Mouse (Mus musculus) midbrain, embryonic 16.5 days (tissue): ENCODE data around the gene Klk10. TPM values are rescaled to one million over a fixed set of nuclear protein-coding genes. Genes with fewer than 3 reads are reported as not detected.
A peak's percentile ranks its signal among the peaks of the same experiment; 100 is the strongest.

Source experiments
- ATAC-seq: fragments of 200-750 bp; cut with Nextera tagmentation; 2 replicates; pipeline ENCODE4 v1.8.0; 2017; ENCODE audit warnings: moderate TSS enrichment
- H3K27ac ChIP-seq: fragments of 300-500 bp; sonication (generic); 2 replicates; pipeline ENCODE4 v1.5.1; 2014; ENCODE audit warnings: mild to moderate bottlenecking, low read length, mixed read lengths
- H3K27me3 ChIP-seq: fragments of 300-500 bp; sonication (generic); 2 replicates; pipeline ENCODE4 v1.6.1; 2014; ENCODE audit warnings: low read depth, low read length, mixed read lengths; ENCODE audit not compliant: control insufficient read depth, insufficient read depth
- H3K36me3 ChIP-seq: fragments of 300-500 bp; sonication (generic); 2 replicates; pipeline ENCODE4 v1.6.1; 2014; ENCODE audit warnings: mild to moderate bottlenecking, low read length, moderate library complexity, mixed read lengths; ENCODE audit not compliant: control insufficient read depth, insufficient read depth
- H3K4me1 ChIP-seq: fragments of 300-500 bp; sonication (generic); 2 replicates; pipeline ENCODE4 v1.6.1; 2014; ENCODE audit warnings: mild to moderate bottlenecking, low read length, mixed read lengths; ENCODE audit not compliant: control insufficient read depth, insufficient read depth
- H3K4me2 ChIP-seq: fragments of 300-500 bp; sonication (generic); 2 replicates; pipeline ENCODE4 v1.6.1; 2014; ENCODE audit warnings: mild to moderate bottlenecking, low read length, mixed read lengths
- H3K4me3 ChIP-seq: fragments of 300-500 bp; sonication (generic); 2 replicates; pipeline ENCODE4 v1.5.1; 2014; ENCODE audit warnings: low read depth, mild to moderate bottlenecking, low read length, moderate library complexity, mixed read lengths
- H3K9ac ChIP-seq: fragments of 300-500 bp; sonication (generic); 2 replicates; pipeline ENCODE4 v1.6.1; 2014; ENCODE audit warnings: low read depth, low read length, mixed read lengths
- H3K9me3 ChIP-seq: fragments of 300-500 bp; sonication (generic); replicated peaks from 2 replicates; pipeline ENCODE4 v1.6.1; 2014; ENCODE audit warnings: mild to moderate bottlenecking, low read length, mixed read lengths; ENCODE audit not compliant: control insufficient read depth, poor library complexity, severe bottlenecking
- WGBS: fragments of 180-500 bp; shearing (Covaris S2); extraction: QIAGEN DNeasy Blood & Tissue Kit; methylation state at CpG from one replicate; pipeline ENCODE4 v1.1.7; 2014; 5-methylcytosine and 5-hydroxymethylcytosine counted together
- polyA plus RNA-seq: library from polyadenylated mRNA; unstranded; fragments of >200 nt; fragmentation: Nextera tagmentation; extraction: Ambion mirVana; gene quantifications from 2 replicates; pipeline ENCODE4 v1.2.1, GENCODE M21; 2015

The Klk10 gene
- polyA plus RNA-seq: 0.13 and 0.25 TPM in 2 replicates

DNA sequence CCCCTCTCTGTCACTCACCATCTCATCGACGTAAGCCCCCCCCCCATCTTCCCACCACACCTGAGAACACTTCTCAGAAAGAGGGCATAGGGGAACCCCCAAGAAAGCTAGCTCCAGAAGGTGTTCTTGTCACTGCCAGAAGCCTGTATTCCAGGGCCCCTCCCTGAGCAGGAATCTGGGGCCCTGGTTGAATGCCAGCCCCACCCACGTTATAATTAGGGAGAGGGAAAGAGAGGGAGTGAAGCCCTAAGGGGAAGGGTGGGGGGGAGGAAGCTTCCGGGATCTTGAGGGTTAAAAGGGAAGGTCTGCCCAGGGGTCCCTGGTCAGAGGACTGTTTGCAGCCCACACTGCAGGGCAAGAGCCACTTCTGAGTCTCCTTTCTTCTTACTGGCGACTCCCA lies at the start of gene Klk10:
Gene Klk10, plus strand, starts transcription at position 290 of the 400 bp plus-strand sequence.
- H3K27me3 ChIP-seq: peaks cover 6% of the 10 kb centered on the region
- H3K4me2 ChIP-seq: no peak within 1 kb of the TSS
- no peak for ATAC-seq
- no peaks in the 10 kb centered on the region for H3K36me3 ChIP-seq
- 63% methylated on average over 5 of the region's 5 CpGs for WGBS
- H3K9ac ChIP-seq: no peak within 1 kb of the TSS
- H3K4me1 ChIP-seq: peaks cover 6% of the 10 kb centered on the region
- no peak within 1 kb of the TSS for H3K27ac ChIP-seq
- no peak within 1 kb of the TSS for H3K4me3 ChIP-seq
- no peaks in the 10 kb centered on the region for H3K9me3 ChIP-seq

DNA sequence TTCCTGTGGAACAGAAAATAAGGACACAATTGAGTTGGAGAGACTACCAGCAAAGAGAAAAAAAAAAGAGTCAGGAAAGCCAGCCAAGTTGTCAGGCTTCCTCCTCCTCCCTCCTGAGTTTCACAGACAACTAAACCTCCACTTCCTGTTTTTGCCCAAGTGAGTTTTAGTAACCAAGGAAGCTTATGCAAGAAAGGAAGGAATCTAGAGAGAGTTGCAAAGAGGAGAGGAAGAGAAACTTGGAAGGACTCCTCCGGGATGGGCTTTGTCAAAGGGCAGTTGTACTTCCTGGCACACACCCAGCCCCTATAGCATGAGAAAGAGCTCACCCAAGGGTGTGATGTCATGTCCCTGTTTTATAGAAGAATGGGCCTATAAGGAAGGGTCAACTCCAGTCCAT lies 33.0 kb upstream of the Klk10 start:
- ATAC-seq: no peak
- Histone ChIP-seq H3K27me3 (no peaks in the 10 kb centered on the region), H3K4me1 (no peaks in the 10 kb centered on the region), H3K4me2 (no peak overlapping the region), H3K9me3 (no peaks in the 10 kb centered on the region), H3K27ac (no peak overlapping the region), H3K4me3 (no peak overlapping the region), H3K36me3 (no peaks in the 10 kb centered on the region), H3K9ac (no peak overlapping the region)
- 48% methylated on average over 1 of the region's 1 CpGs for WGBS

- H3K27ac ChIP-seq: no peak overlapping the region
- ATAC-seq: no peak
- H3K4me2 ChIP-seq: no peak overlapping the region
- H3K27me3 ChIP-seq: no peaks in the 10 kb centered on the region
- WGBS: 75% methylated on average over 2 of the region's 2 CpGs
- H3K4me1 ChIP-seq: no peaks in the 10 kb centered on the region
- no peak overlapping the region for H3K4me3 ChIP-seq
- H3K36me3 ChIP-seq: no peaks in the 10 kb centered on the region
- H3K9me3 ChIP-seq: no peaks in the 10 kb centered on the region
- H3K9ac ChIP-seq: no peak overlapping the region
Observed at GRCm38 (mm10) chr7:43752806-43753205, 28.0 kb upstream of the Klk10 start.

DNA sequence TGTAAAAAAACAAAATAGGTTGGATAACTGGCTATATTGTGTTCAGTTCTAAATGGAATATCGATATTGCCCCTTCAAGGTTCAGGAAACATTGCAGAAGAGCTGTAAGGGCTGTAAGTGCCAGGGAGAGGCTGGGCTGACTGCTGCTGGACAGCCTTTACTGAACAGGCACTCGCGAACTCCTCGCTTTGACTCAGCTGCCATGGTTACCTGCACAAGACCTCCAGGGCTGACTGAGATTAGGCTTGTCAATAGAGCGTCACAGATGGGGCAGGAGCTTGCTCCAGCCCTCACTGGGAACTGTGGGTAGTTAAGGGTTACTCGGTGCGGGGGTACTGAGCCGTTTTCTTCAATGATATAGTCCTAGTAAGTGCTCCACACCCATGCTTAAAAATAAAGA lies 14.4 kb upstream of the Klk10 start:
- H3K4me1 ChIP-seq: no peaks in the 10 kb centered on the region
- WGBS: 24% methylated on average over 8 of the region's 8 CpGs
- H3K4me2 ChIP-seq: no peak overlapping the region
- H3K36me3 ChIP-seq: no peaks in the 10 kb centered on the region
- no peak overlapping the region for H3K27ac ChIP-seq
- ATAC-seq: peak; percentile 85
- no peaks in the 10 kb centered on the region for H3K9me3 ChIP-seq
- H3K9ac ChIP-seq: no peak overlapping the region
- no peak overlapping the region for H3K4me3 ChIP-seq
- no peaks in the 10 kb centered on the region for H3K27me3 ChIP-seq

DNA sequence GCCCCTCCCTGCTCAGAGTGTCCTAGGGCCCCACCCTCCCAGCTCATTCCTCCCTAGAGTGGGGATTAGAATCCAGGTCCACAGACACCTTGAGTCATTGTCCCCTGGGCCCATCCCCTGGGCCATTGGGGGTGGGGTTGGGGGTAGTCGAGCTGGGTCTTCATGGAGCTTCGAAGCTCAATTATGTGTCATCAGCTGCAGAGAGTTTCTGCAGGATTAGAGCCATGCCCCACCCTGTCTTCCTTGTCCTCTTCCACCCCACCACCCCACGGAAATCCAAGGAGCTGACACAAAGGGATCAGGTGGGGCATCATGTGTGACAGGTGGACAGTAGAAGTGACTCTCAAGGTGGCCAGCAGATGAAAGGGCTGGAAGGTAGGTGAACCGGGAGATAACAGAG lies 12.2 kb upstream of the Klk10 start, which contains the start of gene Klk12:
Gene Klk12, plus strand, starts transcription at position 301 of the 400 bp plus-strand sequence.
- Histone ChIP-seq H3K4me1 (no peaks in the 10 kb centered on the region), H3K9me3 (no peaks in the 10 kb centered on the region), H3K9ac (no peak within 1 kb of the TSS), H3K4me2 (no peak within 1 kb of the TSS), H3K27ac (no peak within 1 kb of the TSS), H3K36me3 (no peaks in the 10 kb centered on the region), H3K27me3 (no peaks in the 10 kb centered on the region), H3K4me3 (no peak within 1 kb of the TSS)
- no peak for ATAC-seq
- WGBS: 72% methylated on average over 4 of the region's 4 CpGs

- H3K4me3 ChIP-seq: no peak overlapping the region
- no peak overlapping the region for H3K27ac ChIP-seq
- 96% methylated on average over 8 of the region's 8 CpGs for WGBS
- H3K4me2 ChIP-seq: no peak overlapping the region
- H3K27me3 ChIP-seq: no peaks in the 10 kb centered on the region
- H3K36me3 ChIP-seq: no peaks in the 10 kb centered on the region
- H3K9me3 ChIP-seq: no peaks in the 10 kb centered on the region
- no peak overlapping the region for H3K9ac ChIP-seq
- ATAC-seq: no peak
- no peaks in the 10 kb centered on the region for H3K4me1 ChIP-seq
Observed at GRCm38 (mm10) chr7:43769636-43770035, 11.2 kb upstream of the Klk10 start.

DNA sequence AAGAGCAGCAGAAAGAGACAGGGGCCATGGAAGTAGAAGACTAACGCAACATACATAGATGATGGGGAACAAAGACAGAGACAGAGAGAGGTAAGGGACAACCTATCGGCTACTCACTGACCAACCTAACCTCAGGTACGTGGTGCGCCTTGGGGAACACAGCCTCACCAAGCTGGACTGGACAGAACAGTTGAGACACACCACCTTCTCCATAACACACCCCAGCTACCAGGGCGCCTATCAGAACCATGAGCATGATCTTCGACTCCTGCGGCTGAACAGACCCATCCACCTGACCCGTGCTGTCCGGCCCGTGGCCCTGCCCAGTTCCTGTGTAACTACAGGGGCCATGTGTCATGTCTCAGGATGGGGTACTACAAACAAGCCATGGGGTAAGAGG lies 10.1 kb upstream of the Klk10 start:
- Histone ChIP-seq H3K9me3 (no peaks in the 10 kb centered on the region), H3K27ac (no peak overlapping the region), H3K4me3 (no peak overlapping the region), H3K4me2 (no peak overlapping the region), H3K27me3 (no peaks in the 10 kb centered on the region), H3K9ac (no peak overlapping the region), H3K36me3 (no peaks in the 10 kb centered on the region), H3K4me1 (no peaks in the 10 kb centered on the region)
- WGBS: 92% methylated on average over 10 of the region's 10 CpGs
- ATAC-seq: no peak

GRCm38 (mm10) chr7:43771916-43772315 lies 8.9 kb upstream of the Klk10 start:
- H3K4me2 ChIP-seq: no peak overlapping the region
- ATAC-seq: no peak
- H3K27me3 ChIP-seq: no peaks in the 10 kb centered on the region
- H3K27ac ChIP-seq: no peak overlapping the region
- H3K4me3 ChIP-seq: no peak overlapping the region
- no peak overlapping the region for H3K9ac ChIP-seq
- H3K4me1 ChIP-seq: no peaks in the 10 kb centered on the region
- H3K9me3 ChIP-seq: no peaks in the 10 kb centered on the region
- H3K36me3 ChIP-seq: no peaks in the 10 kb centered on the region
- 97% methylated on average over 6 of the region's 6 CpGs for WGBS

DNA sequence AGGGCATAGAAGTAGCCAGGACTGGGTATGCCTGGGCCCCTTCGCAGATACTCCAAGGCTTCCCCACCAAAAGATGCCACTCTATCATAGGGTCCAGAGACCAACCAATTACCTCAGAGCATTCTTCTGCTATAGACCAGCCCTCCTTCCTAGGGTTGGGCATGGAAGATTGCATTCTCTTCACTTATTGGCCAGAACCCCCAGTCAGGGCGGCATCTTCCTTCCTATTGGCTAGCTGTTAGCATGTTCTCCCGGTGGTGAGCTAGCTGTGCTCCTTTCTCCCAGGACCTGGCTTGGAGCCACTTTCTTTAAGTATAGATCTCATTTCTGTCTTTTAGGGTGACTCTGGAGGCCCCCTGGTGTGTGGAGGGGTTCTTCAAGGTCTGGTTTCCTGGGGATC lies 7.9 kb upstream of the Klk10 start:
- ATAC-seq: no peak
- H3K27ac ChIP-seq: no peak overlapping the region
- H3K4me1 ChIP-seq: no peaks in the 10 kb centered on the region
- no peaks in the 10 kb centered on the region for H3K9me3 ChIP-seq
- H3K27me3 ChIP-seq: no peaks in the 10 kb centered on the region
- H3K9ac ChIP-seq: no peak overlapping the region
- H3K4me3 ChIP-seq: no peak overlapping the region
- WGBS: 78% methylated on average over 3 of the region's 3 CpGs
- H3K36me3 ChIP-seq: no peaks in the 10 kb centered on the region
- no peak overlapping the region for H3K4me2 ChIP-seq

DNA sequence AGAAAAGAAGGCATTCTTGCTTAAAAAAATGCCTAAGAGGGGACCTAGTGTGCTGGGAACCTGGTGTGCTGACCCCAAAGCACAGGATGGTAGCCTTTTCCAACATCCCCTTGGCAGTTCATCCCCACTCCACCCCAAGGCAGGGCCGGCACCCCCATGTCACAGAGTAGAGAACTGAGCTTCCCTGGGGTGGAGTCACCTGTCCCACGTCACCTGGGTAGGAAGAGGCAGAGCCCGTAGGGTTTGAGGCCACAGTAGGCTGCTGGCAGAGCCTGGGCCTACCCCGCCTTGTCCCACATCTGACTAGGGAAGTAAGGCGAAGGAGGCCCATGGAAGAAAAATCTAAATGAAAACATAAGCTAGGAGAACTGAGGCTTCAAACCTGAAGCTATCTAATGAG lies 6.5 kb upstream of the Klk10 start, which contains the start of gene Klk11:
Gene Klk11, plus strand, starts transcription at position 241 of the 400 bp plus-strand sequence.
- ATAC-seq: no peak
- Histone ChIP-seq H3K9me3 (no peaks in the 10 kb centered on the region), H3K9ac (no peak within 1 kb of the TSS), H3K4me1 (no peaks in the 10 kb centered on the region), H3K27me3 (no peaks in the 10 kb centered on the region), H3K27ac (no peak within 1 kb of the TSS), H3K36me3 (no peaks in the 10 kb centered on the region), H3K4me2 (no peak within 1 kb of the TSS), H3K4me3 (no peak within 1 kb of the TSS)
- 90% methylated on average over 5 of the region's 5 CpGs for WGBS
